Mouse (Mus musculus) fibroblast of lung, adult 2 months (primary cell): Measurements from ENCODE around the gene Mrgprh.

Source experiments
- DNase-seq: peaks from one replicate; pipeline ENCODE4 v3.0.0-alpha.2; 2011; ENCODE audit warnings: low read depth

Mrgprh gene

GRCm38 (mm10) chr17:12875734-12876133 is at the start of gene Mrgprh:
Mrgprh (plus strand) TSS chr17:12876034.
- no peak for DNase-seq

- no peak for DNase-seq
Observed at GRCm38 (mm10) chr17:12830351-12830750, 45.5 kb upstream of the Mrgprh start.

GRCm38 (mm10) chr17:12832231-12832630 is 43.6 kb upstream of the Mrgprh start:
- DNase-seq: no peak

- no peak for DNase-seq
Observed at GRCm38 (mm10) chr17:12832657-12833056, 43.2 kb upstream of the Mrgprh start.

- no peak for DNase-seq
Observed at GRCm38 (mm10) chr17:12834317-12834716, 41.5 kb upstream of the Mrgprh start.

- DNase-seq: no peak
Observed at GRCm38 (mm10) chr17:12834826-12835225, 41.0 kb upstream of the Mrgprh start.

GRCm38 (mm10) chr17:12835738-12836137 is 40.1 kb upstream of the Mrgprh start:
- no peak for DNase-seq

GRCm38 (mm10) chr17:12839475-12840267 is 36.2 kb upstream of the Mrgprh start:
- no peak for DNase-seq

- no peak for DNase-seq
Observed at GRCm38 (mm10) chr17:12843826-12844225, 32.0 kb upstream of the Mrgprh start.

- DNase-seq: no peak
Observed at GRCm38 (mm10) chr17:12844540-12844939, 31.3 kb upstream of the Mrgprh start.

GRCm38 (mm10) chr17:12845862-12846261 is 30.0 kb upstream of the Mrgprh start:
- DNase-seq: no peak

GRCm38 (mm10) chr17:12846474-12846873 is 29.4 kb upstream of the Mrgprh start:
- DNase-seq: no peak

- DNase-seq: no peak
Observed at GRCm38 (mm10) chr17:12847736-12848135, 28.1 kb upstream of the Mrgprh start.

- DNase-seq: no peak
Observed at GRCm38 (mm10) chr17:12849778-12850382, 26.0 kb upstream of the Mrgprh start.

- no peak for DNase-seq
Observed at GRCm38 (mm10) chr17:12851689-12852088, 24.1 kb upstream of the Mrgprh start.

- no peak for DNase-seq
Observed at GRCm38 (mm10) chr17:12853821-12854220, 22.0 kb upstream of the Mrgprh start.

GRCm38 (mm10) chr17:12854386-12854785 is 21.4 kb upstream of the Mrgprh start:
- DNase-seq: no peak

- no peak for DNase-seq
Observed at GRCm38 (mm10) chr17:12857395-12857794, 18.4 kb upstream of the Mrgprh start.

- no peak for DNase-seq
Observed at GRCm38 (mm10) chr17:12858072-12858471, 17.8 kb upstream of the Mrgprh start.

- DNase-seq: no peak
Observed at GRCm38 (mm10) chr17:12859006-12859520, 16.8 kb upstream of the Mrgprh start.

GRCm38 (mm10) chr17:12864111-12864510 is 11.7 kb upstream of the Mrgprh start:
- no peak for DNase-seq

- DNase-seq: no peak
Observed at GRCm38 (mm10) chr17:12865407-12865806, 10.4 kb upstream of the Mrgprh start.

GRCm38 (mm10) chr17:12866853-12867252 is 9.0 kb upstream of the Mrgprh start:
- no peak for DNase-seq
